Mouse (Mus musculus) midbrain, embryonic 13.5 days (tissue): ENCODE results near the gene Dclk1. TPM values are rescaled to one million over a fixed set of nuclear protein-coding genes. Genes with fewer than 3 reads are reported as not detected.
A peak's percentile ranks its signal among the peaks of the same experiment; 100 is the strongest.

ENCODE experiments used
- ATAC-seq: fragments of 200-750 bp; cut with Nextera tagmentation; 2 replicates; pipeline ENCODE4 v1.8.0; 2017; ENCODE audit warnings: mild to moderate bottlenecking, moderate TSS enrichment, moderate library complexity
- H3K27ac ChIP-seq: fragments of 300-500 bp; sonication (generic); 2 replicates; pipeline ENCODE4 v1.5.1; 2015; ENCODE audit warnings: inconsistent platforms, mild to moderate bottlenecking, moderate library complexity
- H3K27me3 ChIP-seq: fragments of 300-500 bp; sonication (generic); 2 replicates; pipeline ENCODE4 v1.6.1; 2015; ENCODE audit warnings: mild to moderate bottlenecking, inconsistent platforms
- H3K36me3 ChIP-seq: fragments of 300-500 bp; sonication (generic); 2 replicates; pipeline ENCODE4 v1.6.1; 2015; ENCODE audit warnings: mild to moderate bottlenecking, inconsistent platforms
- H3K4me1 ChIP-seq: fragments of 300-500 bp; sonication (generic); replicated peaks from 2 replicates; pipeline ENCODE4 v1.6.1; 2015; ENCODE audit warnings: inconsistent platforms
- H3K4me2 ChIP-seq: fragments of 300-500 bp; sonication (generic); replicated peaks from 2 replicates; pipeline ENCODE4 v1.6.1; 2015; ENCODE audit warnings: moderate library complexity, mild to moderate bottlenecking, inconsistent platforms
- H3K4me3 ChIP-seq: fragments of 300-500 bp; sonication (generic); replicated peaks from 2 replicates; pipeline ENCODE4 v1.5.1; 2015; ENCODE audit warnings: mild to moderate bottlenecking, inconsistent platforms
- H3K9ac ChIP-seq: fragments of 300-500 bp; sonication (generic); replicated peaks from 2 replicates; pipeline ENCODE4 v1.6.1; 2015; ENCODE audit warnings: mild to moderate bottlenecking, inconsistent platforms
- H3K9me3 ChIP-seq: fragments of 300-500 bp; sonication (generic); 2 replicates; pipeline ENCODE4 v1.6.1; 2016; ENCODE audit warnings: mild to moderate bottlenecking, inconsistent platforms
- WGBS: fragments of 180-500 bp; shearing (Covaris S2); methylation state at CpG from one replicate; pipeline ENCODE4 v1.1.7; 2015; 5-methylcytosine and 5-hydroxymethylcytosine counted together
- polyA plus RNA-seq: library from polyadenylated mRNA; unstranded; fragments of >200 nt; fragmentation: Nextera tagmentation; extraction: Ambion mirVana; gene quantifications from 2 replicates; pipeline ENCODE4 v1.2.1, GENCODE M21; 2015

Dclk1 gene
- polyA plus RNA-seq, 1 experiment from 2014 or later: 242 TPM

GRCm38 (mm10) chr3:55223862-55224261 is 18.3 kb upstream of the Dclk1 start:
- H3K4me2 ChIP-seq: no peak overlapping the region
- no peak overlapping the region for H3K9ac ChIP-seq
- no peaks in the 10 kb centered on the region for H3K27me3 ChIP-seq
- ATAC-seq: no peak
- no peak overlapping the region for H3K4me3 ChIP-seq
- H3K9me3 ChIP-seq: no peaks in the 10 kb centered on the region
- whole genome bisulfite sequencing: 89% methylated on average over 3 of the region's 3 CpGs
- no peaks in the 10 kb centered on the region for H3K36me3 ChIP-seq
- H3K27ac ChIP-seq: no peak overlapping the region
- H3K4me1 ChIP-seq: peaks cover 15% of the 10 kb centered on the region

- Histone ChIP-seq H3K9me3 (no peaks in the 10 kb centered on the region), H3K27ac (no peak overlapping the region), H3K9ac (no peak overlapping the region; the same call in 1 of the 2 replicates), H3K27me3 (no peaks in the 10 kb centered on the region), H3K4me1 (peaks cover 15% of the 10 kb centered on the region), H3K36me3 (no peaks in the 10 kb centered on the region), H3K4me2 (peak overlapping the region; percentile 50), H3K4me3 (peak overlapping the region; percentile 10; the same call in 1 of the 2 replicates)
- peak; percentile 91 for ATAC-seq
- 12% methylated on average over 18 of the region's 18 CpGs for WGBS
These were observed 15.5 kb upstream of the Dclk1 start for GRCm38 (mm10) chr3:55226501-55227213.

- Histone ChIP-seq H3K4me1 (peaks cover 15% of the 10 kb centered on the region), H3K4me2 (peak overlapping the region; percentile 50), H3K4me3 (peak overlapping the region; percentile 10; the same call in 1 of the 2 replicates), H3K27ac (no peak overlapping the region), H3K36me3 (no peaks in the 10 kb centered on the region), H3K9ac (no peak overlapping the region), H3K27me3 (no peaks in the 10 kb centered on the region), H3K9me3 (no peaks in the 10 kb centered on the region)
- whole genome bisulfite sequencing: 17% methylated on average over 4 of the region's 4 CpGs
- no peak; the same call in 1 of the 2 replicates for ATAC-seq
These were observed 15.0 kb upstream of the Dclk1 start for GRCm38 (mm10) chr3:55227214-55227581.

- Histone ChIP-seq H3K4me1 (peaks cover 45% of the 10 kb centered on the region), H3K27ac (peak overlapping the region; percentile 99), H3K4me2 (peak overlapping the region; percentile 76), H3K9ac (peak overlapping the region; percentile 99), H3K27me3 (no peaks in the 10 kb centered on the region), H3K9me3 (no peaks in the 10 kb centered on the region), H3K4me3 (peak overlapping the region; percentile 90), H3K36me3 (peaks cover 7% of the 10 kb centered on the region)
- WGBS: under 1% methylated on average over 44 of the region's 45 CpGs
- ATAC-seq: peak; percentile 96
These were observed 375 bp downstream of the Dclk1 start for GRCm38 (mm10) chr3:55242422-55243055.

- Histone ChIP-seq H3K9ac (peak overlapping the region; percentile 99), H3K27me3 (no peaks in the 10 kb centered on the region), H3K4me1 (peaks cover 47% of the 10 kb centered on the region), H3K27ac (peak overlapping the region; percentile 99), H3K9me3 (no peaks in the 10 kb centered on the region), H3K4me3 (peak overlapping the region; percentile 90), H3K4me2 (peak overlapping the region; percentile 76), H3K36me3 (peaks cover 13% of the 10 kb centered on the region)
- WGBS: 0% methylated on average over 8 of the region's 8 CpGs
- peak; percentile 77 for ATAC-seq
These were observed 900 bp downstream of the Dclk1 start for GRCm38 (mm10) chr3:55243056-55243471.

GRCm38 (mm10) chr3:55244087-55244486 is 1.9 kb downstream of the Dclk1 start:
- peak overlapping the region; percentile 99 for H3K9ac ChIP-seq
- H3K4me1 ChIP-seq: peaks cover 58% of the 10 kb centered on the region
- no peak for ATAC-seq
- peak overlapping the region; percentile 76 for H3K4me2 ChIP-seq
- H3K36me3 ChIP-seq: peaks cover 23% of the 10 kb centered on the region
- H3K27ac ChIP-seq: no peak overlapping the region
- 68% methylated on average over 6 of the region's 6 CpGs for WGBS
- H3K4me3 ChIP-seq: peak overlapping the region; percentile 90
- H3K9me3 ChIP-seq: no peaks in the 10 kb centered on the region
- H3K27me3 ChIP-seq: no peaks in the 10 kb centered on the region

- Histone ChIP-seq H3K36me3 (peaks cover 25% of the 10 kb centered on the region), H3K27me3 (no peaks in the 10 kb centered on the region), H3K4me3 (no peak overlapping the region), H3K9ac (no peak overlapping the region), H3K27ac (no peak overlapping the region), H3K4me1 (peaks cover 73% of the 10 kb centered on the region), H3K4me2 (no peak overlapping the region), H3K9me3 (no peaks in the 10 kb centered on the region)
- no peak for ATAC-seq
- WGBS: 87% methylated on average over 12 of the region's 12 CpGs
These were observed 4.6 kb downstream of the Dclk1 start for GRCm38 (mm10) chr3:55246618-55247272.

GRCm38 (mm10) chr3:55248048-55248447 is 5.9 kb downstream of the Dclk1 start:
- peaks cover 34% of the 10 kb centered on the region for H3K36me3 ChIP-seq
- peaks cover 68% of the 10 kb centered on the region for H3K4me1 ChIP-seq
- H3K27ac ChIP-seq: no peak overlapping the region
- WGBS: 81% methylated on average over 3 of the region's 3 CpGs
- no peak overlapping the region for H3K9ac ChIP-seq
- ATAC-seq: no peak
- no peak overlapping the region for H3K4me2 ChIP-seq
- H3K4me3 ChIP-seq: no peak overlapping the region
- H3K27me3 ChIP-seq: no peaks in the 10 kb centered on the region
- H3K9me3 ChIP-seq: no peaks in the 10 kb centered on the region

- 77% methylated on average over 6 of the region's 6 CpGs for WGBS
- Histone ChIP-seq H3K4me3 (no peak overlapping the region), H3K36me3 (peaks cover 37% of the 10 kb centered on the region), H3K27me3 (no peaks in the 10 kb centered on the region), H3K9me3 (no peaks in the 10 kb centered on the region), H3K4me1 (peaks cover 68% of the 10 kb centered on the region), H3K9ac (no peak overlapping the region), H3K27ac (0 out of 2 replicates have a peak overlapping the region, but pooled peaks have one; percentile 30), H3K4me2 (no peak overlapping the region)
- ATAC-seq: peak; percentile 82
These were observed 6.3 kb downstream of the Dclk1 start for GRCm38 (mm10) chr3:55248508-55248907.

- no peak overlapping the region for H3K4me3 ChIP-seq
- 98% methylated on average over 2 of the region's 2 CpGs for WGBS
- no peaks in the 10 kb centered on the region for H3K27me3 ChIP-seq
- no peak overlapping the region for H3K9ac ChIP-seq
- peaks cover 48% of the 10 kb centered on the region for H3K36me3 ChIP-seq
- ATAC-seq: no peak
- no peak overlapping the region for H3K4me2 ChIP-seq
- no peaks in the 10 kb centered on the region for H3K9me3 ChIP-seq
- H3K27ac ChIP-seq: no peak overlapping the region
- peaks cover 48% of the 10 kb centered on the region for H3K4me1 ChIP-seq
These were observed 8.5 kb downstream of the Dclk1 start for GRCm38 (mm10) chr3:55250631-55251030.

- no peak for ATAC-seq
- H3K27ac ChIP-seq: no peak overlapping the region
- no peaks in the 10 kb centered on the region for H3K27me3 ChIP-seq
- peaks cover 25% of the 10 kb centered on the region for H3K36me3 ChIP-seq
- H3K4me2 ChIP-seq: no peak overlapping the region
- H3K9me3 ChIP-seq: no peaks in the 10 kb centered on the region
- peaks cover 28% of the 10 kb centered on the region for H3K4me1 ChIP-seq
- 92% methylated on average over 7 of the region's 7 CpGs for WGBS
- H3K4me3 ChIP-seq: no peak overlapping the region
- no peak overlapping the region for H3K9ac ChIP-seq
These were observed 18.0 kb downstream of the Dclk1 start for GRCm38 (mm10) chr3:55260139-55260538.

- no peak for ATAC-seq
- peaks cover 17% of the 10 kb centered on the region for H3K36me3 ChIP-seq
- H3K4me1 ChIP-seq: peaks cover 16% of the 10 kb centered on the region
- no peak overlapping the region for H3K4me3 ChIP-seq
- no peak overlapping the region for H3K9ac ChIP-seq
- no peaks in the 10 kb centered on the region for H3K9me3 ChIP-seq
- no peak overlapping the region for H3K27ac ChIP-seq
- 95% methylated on average over 5 of the region's 5 CpGs for WGBS
- no peaks in the 10 kb centered on the region for H3K27me3 ChIP-seq
- no peak overlapping the region for H3K4me2 ChIP-seq
These were observed 23.9 kb downstream of the Dclk1 start for GRCm38 (mm10) chr3:55266091-55266490.
